Mouse (Mus musculus) intestine, postnatal 0 days (tissue): ENCODE data around the gene Sept9. TPM values are rescaled to one million over a fixed set of nuclear protein-coding genes. Genes with fewer than 3 reads are reported as not detected.

ENCODE experiments used
- ATAC-seq: fragments of 200-750 bp; cut with Nextera tagmentation; 2 replicates; pipeline ENCODE4 v1.8.0; 2017; ENCODE audit warnings: mild to moderate bottlenecking, moderate TSS enrichment, moderate library complexity
- H3K27ac ChIP-seq: fragments of 300-500 bp; sonication (generic); 2 replicates; pipeline ENCODE4 v1.5.1; 2014; ENCODE audit warnings: mild to moderate bottlenecking, low read depth, low read length, moderate library complexity
- H3K27me3 ChIP-seq: fragments of 300-500 bp; sonication (generic); replicated peaks from 2 replicates; pipeline ENCODE4 v1.6.1; 2014; ENCODE audit warnings: low read length, mixed read lengths; ENCODE audit not compliant: control insufficient read depth, insufficient read depth
- H3K36me3 ChIP-seq: fragments of 300-500 bp; sonication (generic); 2 replicates; pipeline ENCODE4 v1.6.1; 2014; ENCODE audit warnings: mild to moderate bottlenecking, moderate library complexity; ENCODE audit not compliant: control insufficient read depth, insufficient read depth
- H3K4me1 ChIP-seq: fragments of 300-500 bp; sonication (generic); replicated peaks from 2 replicates; pipeline ENCODE4 v1.6.1; 2014; ENCODE audit warnings: antibody characterized with exemption, low read length, mixed read lengths; ENCODE audit not compliant: control insufficient read depth, insufficient read depth
- H3K4me2 ChIP-seq: fragments of 300-500 bp; sonication (generic); replicated peaks from 2 replicates; pipeline ENCODE4 v1.6.1; 2014; ENCODE audit warnings: low read depth, mild to moderate bottlenecking, moderate library complexity
- H3K4me3 ChIP-seq: fragments of 300-500 bp; sonication (generic); 2 replicates; pipeline ENCODE4 v1.5.1; 2014; ENCODE audit warnings: low read depth, low read length
- H3K9ac ChIP-seq: fragments of 300-500 bp; sonication (generic); 2 replicates; pipeline ENCODE4 v1.6.1; 2014; ENCODE audit warnings: mild to moderate bottlenecking, low read depth, low read length
- H3K9me3 ChIP-seq: fragments of 300-500 bp; sonication (generic); 2 replicates; pipeline ENCODE4 v1.6.1; 2016; ENCODE audit warnings: mixed run types; ENCODE audit not compliant: control insufficient read depth
- CTCF ChIP-seq: sonication (generic); IDR thresholded peaks from 2 replicates; pipeline ENCODE4 v1.5.1; 2016; ENCODE audit warnings: low read depth, mild to moderate bottlenecking, control low read depth, antibody characterized with exemption, moderate library complexity
- WGBS: fragments of 180-500 bp; shearing (Covaris S2); extraction: QIAGEN DNeasy Blood & Tissue Kit; methylation state at CpG from one replicate; pipeline ENCODE4 v1.1.7; 2014; 5-methylcytosine and 5-hydroxymethylcytosine counted together
- polyA plus RNA-seq: library from polyadenylated mRNA; unstranded; fragments of >200 nt; fragmentation: Nextera tagmentation; extraction: Ambion mirVana; gene quantifications from 2 replicates; pipeline ENCODE4 v1.2.1, GENCODE M21; 2015

Gene Sept9
- polyA plus RNA-seq, 1 experiment from 2014 or later = 74.5 TPM

DNA sequence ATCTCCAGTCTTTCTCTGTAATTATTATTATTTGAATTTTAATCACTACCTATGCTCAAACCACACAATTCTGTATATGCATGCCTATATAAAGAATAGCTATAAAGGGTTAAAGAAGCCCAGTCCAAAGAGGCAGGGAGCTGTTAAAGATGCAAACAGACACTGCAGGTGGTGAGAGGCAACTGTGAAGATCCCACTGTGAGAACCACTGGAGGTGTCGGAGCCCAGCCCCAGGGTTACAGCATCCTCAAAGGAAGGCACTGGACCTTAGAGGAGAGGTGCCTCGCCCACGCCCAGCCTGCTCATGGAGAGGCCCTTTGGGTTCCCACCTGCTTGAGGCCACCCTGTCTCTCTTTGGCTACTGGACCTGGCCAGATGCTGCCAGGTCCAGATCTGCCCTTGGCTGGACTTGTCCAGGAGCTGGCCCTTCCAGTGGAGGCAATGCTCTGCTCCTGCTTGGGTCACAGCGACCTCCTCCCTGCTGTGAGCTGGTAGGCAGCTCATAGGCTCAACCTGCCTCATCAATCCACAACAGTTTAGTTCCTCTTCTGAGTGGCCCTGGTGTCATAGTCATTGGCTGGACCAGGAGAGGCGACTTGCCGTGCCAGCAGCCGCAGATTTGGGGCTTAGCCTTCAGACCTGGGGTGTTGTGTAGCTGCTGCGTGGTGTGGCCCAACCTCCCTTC, 45.7 kb downstream of the Sept9 start:
- H3K27me3 ChIP-seq = no peaks in the 10 kb centered on the region
- no peak overlapping the region for H3K4me3 ChIP-seq
- TF ChIP-seq CTCF = no peak
- H3K27ac ChIP-seq = no peak overlapping the region
- no peak overlapping the region for H3K4me2 ChIP-seq
- H3K36me3 ChIP-seq = peaks cover 4% of the 10 kb centered on the region; the same call in 1 of the 2 replicates
- 81% methylated on average over 8 of the region's 8 CpGs for WGBS
- no peaks in the 10 kb centered on the region for H3K9me3 ChIP-seq
- no peak for ATAC-seq
- no peak overlapping the region for H3K9ac ChIP-seq
- no peaks in the 10 kb centered on the region for H3K4me1 ChIP-seq

DNA sequence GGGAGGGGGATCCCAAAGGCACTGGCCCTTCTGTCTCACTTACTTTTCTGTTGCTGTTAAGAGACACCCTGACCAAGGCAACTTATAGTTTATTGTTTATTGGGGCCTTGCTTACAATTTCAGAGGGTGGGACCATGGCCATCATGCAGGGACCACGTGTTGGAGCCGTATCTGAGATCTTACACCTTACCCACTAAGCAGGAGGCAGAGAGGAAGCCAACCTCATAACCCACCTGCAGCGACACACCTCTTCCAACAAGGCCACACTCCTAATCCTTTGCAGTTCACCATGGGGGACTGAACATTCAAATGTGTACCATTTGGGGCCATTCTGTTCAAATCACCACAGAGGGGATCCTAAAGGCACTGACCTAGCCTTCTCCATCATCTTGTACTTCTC, 46.4 kb downstream of the Sept9 start:
- Histone ChIP-seq H3K4me1 (no peaks in the 10 kb centered on the region), H3K4me3 (no peak overlapping the region), H3K36me3 (peaks cover 4% of the 10 kb centered on the region; the same call in 1 of the 2 replicates), H3K9ac (no peak overlapping the region), H3K27ac (no peak overlapping the region), H3K27me3 (no peaks in the 10 kb centered on the region), H3K9me3 (no peaks in the 10 kb centered on the region), H3K4me2 (no peak overlapping the region)
- no peak for ATAC-seq
- WGBS = 77% methylated on average over 3 of the region's 3 CpGs
- TF ChIP-seq CTCF = no peak

DNA sequence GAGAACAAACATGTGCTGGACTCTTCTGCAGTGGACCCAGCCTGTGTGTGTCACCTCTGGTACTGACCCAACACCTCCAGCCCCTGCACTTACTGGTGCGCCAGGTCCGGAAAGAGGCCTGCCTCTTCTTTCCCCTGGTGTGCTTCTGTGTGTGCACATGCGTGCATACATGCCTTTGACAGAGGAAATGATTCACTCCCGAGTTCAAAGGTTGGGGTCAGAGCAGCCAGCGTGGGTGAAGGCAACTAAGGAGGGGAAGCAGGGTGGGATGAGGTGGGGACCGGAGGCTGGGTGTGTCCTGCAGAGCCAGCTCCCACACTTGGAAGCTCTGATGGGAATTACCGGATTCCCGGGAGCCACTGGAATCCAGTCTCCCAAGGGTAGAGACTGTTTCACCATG, 46.8 kb downstream of the Sept9 start:
- no peaks in the 10 kb centered on the region for H3K4me1 ChIP-seq
- no peak overlapping the region for H3K27ac ChIP-seq
- no peak for TF ChIP-seq CTCF
- 44% methylated on average over 8 of the region's 8 CpGs for WGBS
- no peak overlapping the region for H3K9ac ChIP-seq
- no peak overlapping the region for H3K4me2 ChIP-seq
- ATAC-seq = no peak
- H3K4me3 ChIP-seq = no peak overlapping the region
- H3K36me3 ChIP-seq = peaks cover 4% of the 10 kb centered on the region; the same call in 1 of the 2 replicates
- H3K9me3 ChIP-seq = no peaks in the 10 kb centered on the region
- H3K27me3 ChIP-seq = no peaks in the 10 kb centered on the region

DNA sequence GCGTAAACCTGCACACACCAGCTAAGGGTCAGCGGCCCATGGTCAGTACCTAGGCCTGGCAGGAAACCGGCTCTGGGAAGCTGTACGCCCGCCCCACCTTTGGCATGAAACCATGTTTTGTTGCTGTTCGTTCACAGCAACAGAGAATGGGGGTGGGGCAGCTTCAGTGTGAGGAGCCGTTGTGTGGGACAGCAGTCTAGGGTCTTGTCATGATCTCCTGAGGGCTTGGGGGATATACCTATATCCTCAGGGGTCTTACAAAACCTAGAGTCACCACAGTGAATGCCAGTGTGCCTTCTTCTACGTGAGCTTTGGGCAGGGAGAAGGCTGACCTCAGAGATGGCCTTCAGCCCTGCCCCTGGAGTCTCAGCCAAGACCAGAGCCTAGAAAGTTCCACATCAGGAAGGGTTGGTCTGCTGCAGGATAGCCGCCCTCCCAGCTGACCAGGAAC, 47.5 kb downstream of the Sept9 start:
- Histone ChIP-seq H3K27ac (no peak overlapping the region), H3K4me3 (no peak overlapping the region), H3K36me3 (peaks cover 4% of the 10 kb centered on the region; the same call in 1 of the 2 replicates), H3K4me1 (no peaks in the 10 kb centered on the region), H3K9me3 (no peaks in the 10 kb centered on the region), H3K4me2 (no peak overlapping the region), H3K9ac (no peak overlapping the region; the same call in 1 of the 2 replicates), H3K27me3 (no peaks in the 10 kb centered on the region)
- 81% methylated on average over 9 of the region's 9 CpGs for WGBS
- TF ChIP-seq CTCF = no peak
- no peak for ATAC-seq

DNA sequence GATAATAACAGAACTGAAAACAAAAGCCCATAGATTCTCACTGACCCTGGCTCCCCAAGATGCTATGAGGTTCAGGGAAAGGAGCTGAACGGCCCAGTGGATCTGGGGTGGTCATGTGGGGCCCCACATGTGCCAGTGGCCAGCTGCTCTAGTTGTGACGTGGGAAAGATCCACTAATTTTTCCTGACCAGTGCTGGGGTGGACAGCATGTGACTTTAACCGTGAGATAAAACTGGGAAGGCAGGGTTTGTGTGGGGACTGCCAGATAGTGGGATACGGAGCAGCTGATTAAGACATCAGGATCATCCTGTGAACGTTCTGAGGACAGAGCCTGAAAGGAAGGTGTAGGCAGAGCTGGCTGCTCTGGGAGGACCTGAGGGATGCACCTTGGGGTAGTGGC, 48.1 kb downstream of the Sept9 start:
- Histone ChIP-seq H3K9ac (no peak overlapping the region; the same call in 1 of the 2 replicates), H3K27ac (no peak overlapping the region), H3K4me1 (no peaks in the 10 kb centered on the region), H3K27me3 (no peaks in the 10 kb centered on the region), H3K4me2 (no peak overlapping the region), H3K36me3 (peaks cover 4% of the 10 kb centered on the region; the same call in 1 of the 2 replicates), H3K4me3 (no peak overlapping the region), H3K9me3 (no peaks in the 10 kb centered on the region)
- no peak for ATAC-seq
- WGBS = 71% methylated on average over 5 of the region's 5 CpGs
- TF ChIP-seq CTCF = no peak

DNA sequence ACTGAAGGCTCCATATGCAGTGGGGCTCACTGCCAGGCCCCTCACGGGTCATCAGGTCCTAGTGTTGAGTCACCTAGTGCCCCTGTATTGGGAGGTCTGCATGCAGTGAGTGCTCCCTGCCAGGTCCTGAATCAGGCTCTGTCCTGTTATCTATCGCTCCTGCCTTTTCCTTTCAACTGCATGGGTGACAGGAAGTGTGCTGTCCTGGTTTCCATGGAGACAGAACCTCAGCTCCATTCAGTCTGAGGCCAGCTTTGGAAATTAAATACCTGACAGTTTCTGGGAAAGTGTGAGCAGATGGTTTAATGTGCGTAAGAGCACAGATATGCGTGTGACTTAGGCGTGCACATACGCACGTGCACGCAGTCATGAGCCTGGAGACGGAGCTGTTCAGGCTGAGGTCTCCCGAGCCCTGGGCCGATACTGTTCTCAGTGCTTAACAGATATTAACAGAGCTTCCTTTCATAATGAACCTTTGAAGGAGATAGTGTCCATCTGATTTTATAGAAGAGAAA, 49.3 kb downstream of the Sept9 start:
- WGBS = 50% methylated on average over 11 of the region's 11 CpGs

More for the DNA sequence above, 49.3 kb downstream of the Sept9 start:
- Histone ChIP-seq H3K36me3 (peaks cover 4% of the 10 kb centered on the region; the same call in 1 of the 2 replicates), H3K9ac (no peak overlapping the region), H3K27me3 (no peaks in the 10 kb centered on the region), H3K4me3 (no peak overlapping the region), H3K4me2 (no peak overlapping the region), H3K4me1 (no peaks in the 10 kb centered on the region), H3K9me3 (no peaks in the 10 kb centered on the region), H3K27ac (no peak overlapping the region)
- no peak for TF ChIP-seq CTCF
- no peak for ATAC-seq
